Mouse (Mus musculus) brain, embryonic 14.5 days (tissue): ENCODE data around the gene Catsperd.

ENCODE experiments used
- CTCF ChIP-seq: fragments of 200-500 bp; IDR thresholded peaks from 2 replicates; pipeline ENCODE4 v1.5.1; 2012; ENCODE audit warnings: inconsistent platforms, mild to moderate bottlenecking, moderate library complexity, borderline replicate concordance; ENCODE audit not compliant: insufficient read depth, insufficient read length; ENCODE audit errors: extremely low read depth
- POLR2A ChIP-seq: fragments of 200-500 bp; IDR thresholded peaks from 2 replicates; pipeline ENCODE4 v1.6.1; 2012; ENCODE audit warnings: mild to moderate bottlenecking, inconsistent platforms, borderline replicate concordance; ENCODE audit not compliant: poor library complexity, insufficient read depth, insufficient read length, severe bottlenecking; ENCODE audit errors: extremely low read depth

DNA sequence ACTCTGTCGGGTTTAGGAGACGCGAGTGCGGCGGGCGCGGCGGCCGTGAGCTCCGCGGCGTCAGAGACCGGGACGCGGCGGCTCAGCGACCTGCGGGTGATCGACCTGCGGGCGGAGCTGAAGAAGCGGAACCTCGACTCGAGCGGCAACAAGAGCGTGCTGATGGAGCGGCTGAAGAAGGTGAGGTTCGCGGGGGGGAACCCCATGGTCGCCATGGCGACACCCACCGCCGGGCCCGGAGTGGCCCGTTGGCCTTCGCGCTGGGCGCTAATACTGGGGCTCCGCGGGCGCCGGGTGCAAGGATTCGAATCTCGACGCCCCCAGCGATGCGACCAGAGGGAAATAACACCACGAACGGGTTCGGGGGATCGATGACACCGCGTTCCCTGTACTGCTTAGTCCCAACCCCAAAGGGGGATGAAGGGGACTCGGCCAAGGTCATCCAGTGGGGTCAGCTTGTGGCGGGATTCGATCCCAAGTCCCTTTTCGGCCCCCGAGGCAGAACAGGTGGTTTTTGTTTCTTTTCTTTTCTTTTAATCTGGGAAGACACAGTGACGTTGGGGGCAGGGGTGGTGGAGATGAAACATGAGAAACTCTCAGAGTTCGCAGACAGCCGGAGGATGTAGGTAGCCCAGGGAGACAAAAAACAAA, 42.6 kb upstream of the Catsperd start:
- TF ChIP-seq POLR2A (no peak), CTCF (no peak)
